Mouse (Mus musculus) neural tube, embryonic 12.5 days (tissue): Measurements from ENCODE around the gene Sult2a8. TPM values are rescaled to one million over a fixed set of nuclear protein-coding genes. Genes with fewer than 3 reads are reported as not detected.
"Not testable (repeated sequence)": the region's sequence is repeated elsewhere in the genome, so short reads cannot be mapped to it uniquely, and the experiment has no call there.

ENCODE experiments used
- ATAC-seq: fragments of 200-750 bp; cut with Nextera tagmentation; 2 replicates; pipeline ENCODE4 v1.8.0; 2017; ENCODE audit warnings: low read depth, mild to moderate bottlenecking, moderate TSS enrichment, moderate library complexity; ENCODE audit not compliant: low FRiP score
- H3K27ac ChIP-seq: fragments of 300-500 bp; sonication (generic); 2 replicates; pipeline ENCODE4 v1.5.1; 2016
- H3K27me3 ChIP-seq: fragments of 300-500 bp; sonication (generic); replicated peaks from 2 replicates; pipeline ENCODE4 v1.6.1; 2016; ENCODE audit warnings: mild to moderate bottlenecking
- H3K36me3 ChIP-seq: fragments of 300-500 bp; sonication (generic); 2 replicates; pipeline ENCODE4 v1.6.1; 2016; ENCODE audit warnings: mild to moderate bottlenecking
- H3K4me1 ChIP-seq: fragments of 300-500 bp; sonication (generic); 2 replicates; pipeline ENCODE4 v1.6.1; 2016
- H3K4me2 ChIP-seq: fragments of 300-500 bp; sonication (generic); replicated peaks from 2 replicates; pipeline ENCODE4 v1.6.1; 2016; ENCODE audit warnings: mild to moderate bottlenecking
- H3K4me3 ChIP-seq: fragments of 300-500 bp; sonication (generic); 2 replicates; pipeline ENCODE4 v1.5.1; 2016
- H3K9ac ChIP-seq: fragments of 300-500 bp; sonication (generic); 2 replicates; pipeline ENCODE4 v1.6.1; 2016; ENCODE audit warnings: mild to moderate bottlenecking
- H3K9me3 ChIP-seq: fragments of 300-500 bp; sonication (generic); 2 replicates; pipeline ENCODE4 v1.6.1; 2016; ENCODE audit warnings: mild to moderate bottlenecking
- WGBS: fragments of 180-500 bp; shearing (Covaris S2); methylation state at CpG from one replicate; pipeline ENCODE4 v1.1.7; 2016; 5-methylcytosine and 5-hydroxymethylcytosine counted together
- polyA plus RNA-seq: library from polyadenylated mRNA; unstranded; fragments of >200 nt; fragmentation: Nextera tagmentation; extraction: Ambion mirVana; gene quantifications from 2 replicates; pipeline ENCODE4 v1.2.1, GENCODE M21; 2016

Sult2a8 gene
- not detected in 2 replicates for polyA plus RNA-seq

DNA sequence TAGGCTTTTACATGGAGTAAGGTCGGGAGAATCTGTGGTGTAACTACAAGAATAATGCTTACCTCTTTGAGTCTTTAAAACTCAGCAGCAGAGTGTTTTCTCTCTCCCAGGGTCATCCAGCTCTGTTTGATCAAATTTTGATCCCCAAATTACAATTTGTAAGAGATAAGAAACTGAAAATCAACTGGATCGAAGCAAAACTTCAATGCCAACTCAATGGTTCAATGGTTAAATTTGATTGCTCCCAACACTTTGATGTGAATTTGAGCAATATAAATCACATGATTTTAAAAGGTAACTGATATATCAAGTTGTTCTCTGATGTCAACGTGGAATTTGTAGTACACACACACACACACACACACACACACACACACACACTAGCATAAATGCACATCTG, at the start of gene Sult2a8:
Sult2a8 (minus strand) TSS at position 236 of the 400 bp plus-strand sequence.
- Histone ChIP-seq H3K9ac (no peak within 1 kb of the TSS), H3K36me3 (no peaks in the 10 kb centered on the region), H3K27ac (no peak within 1 kb of the TSS), H3K4me2 (no peak within 1 kb of the TSS), H3K4me1 (no peaks in the 10 kb centered on the region), H3K4me3 (no peak within 1 kb of the TSS), H3K27me3 (no peaks in the 10 kb centered on the region), H3K9me3 (peaks cover 30% of the 10 kb centered on the region; the same call in 1 of the 2 replicates)
- 64% methylated on average over 3 of the region's 3 CpGs for WGBS
- ATAC-seq, result no peak

GRCm38 (mm10) chr7:14494130-14494529, 47.6 kb upstream of the Sult2a8 start, which contains the start of gene Sult2a7:
Gene Sult2a7 (minus strand): TSS chr7:14494230.
- ATAC-seq, result no peak
- WGBS, result 88% methylated on average over 4 of the region's 4 CpGs

DNA sequence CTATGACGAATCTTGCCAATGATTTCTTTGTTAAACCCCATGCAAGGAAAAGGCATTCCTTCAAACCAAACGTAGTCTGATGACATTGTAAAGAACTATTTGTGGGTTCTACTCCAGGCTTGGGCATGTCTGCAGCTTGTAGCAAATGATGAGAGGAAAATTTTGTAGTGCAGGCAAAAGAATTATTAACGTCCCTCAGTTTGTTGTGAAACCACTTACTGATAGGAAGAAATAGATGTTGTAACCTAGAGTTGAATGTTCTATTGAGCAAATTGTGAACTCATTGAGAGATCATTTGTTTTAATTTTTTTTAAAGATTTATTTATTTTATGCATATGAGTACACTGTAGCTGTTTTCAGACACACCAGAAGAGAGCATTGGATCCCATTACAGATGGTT, 46.3 kb upstream of the Sult2a8 start:
- Histone ChIP-seq H3K9ac (no peak overlapping the region), H3K4me1 (no peaks in the 10 kb centered on the region), H3K4me2 (no peak overlapping the region), H3K27ac (no peak overlapping the region), H3K36me3 (no peaks in the 10 kb centered on the region), H3K27me3 (no peaks in the 10 kb centered on the region), H3K4me3 (no peak overlapping the region), H3K9me3 (peaks cover 12% of the 10 kb centered on the region; the same call in 1 of the 2 replicates)
- WGBS, result 75% methylated on average over 3 of the region's 3 CpGs
- no peak for ATAC-seq

More at GRCm38 (mm10) chr7:14494130-14494529, 47.6 kb upstream of the Sult2a8 start, which contains the start of gene Sult2a7:
- Histone ChIP-seq H3K36me3 (no peaks in the 10 kb centered on the region), H3K4me1 (no peaks in the 10 kb centered on the region), H3K27me3 (no peaks in the 10 kb centered on the region), H3K9me3 (peaks cover 12% of the 10 kb centered on the region; the same call in 1 of the 2 replicates), H3K4me3 (no peak within 1 kb of the TSS), H3K9ac (no peak within 1 kb of the TSS), H3K4me2 (no peak within 1 kb of the TSS), H3K27ac (no peak within 1 kb of the TSS)

- H3K36me3 ChIP-seq, result no peaks in the 10 kb centered on the region
- H3K27me3 ChIP-seq, result no peaks in the 10 kb centered on the region
- H3K9ac ChIP-seq, result no peak overlapping the region
- H3K4me1 ChIP-seq, result no peaks in the 10 kb centered on the region
- no peak for ATAC-seq
- no peak overlapping the region for H3K4me2 ChIP-seq
- no peak overlapping the region for H3K4me3 ChIP-seq
- peaks cover 17% of the 10 kb centered on the region; the same call in 1 of the 2 replicates for H3K9me3 ChIP-seq
- no peak overlapping the region for H3K27ac ChIP-seq
Measured at GRCm38 (mm10) chr7:14439581-14439980, 7.0 kb downstream of the Sult2a8 start.

DNA sequence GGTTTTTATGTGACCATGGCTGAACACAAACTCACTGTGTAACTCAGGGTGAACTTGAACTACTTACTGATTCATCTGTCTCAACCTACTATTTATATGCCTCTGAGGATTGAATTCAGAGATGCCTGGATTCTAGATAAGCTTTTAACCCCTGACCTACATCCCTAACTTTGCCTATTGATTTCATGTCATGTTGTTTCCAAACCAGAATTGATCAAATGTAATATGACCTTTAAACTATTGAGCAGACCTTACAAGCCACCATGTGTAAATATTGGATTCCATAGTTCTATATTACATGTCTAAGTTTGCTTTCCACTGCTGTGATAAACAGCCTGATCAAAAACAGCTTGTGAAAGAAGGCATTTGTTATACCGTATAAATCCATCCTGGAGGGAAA, 8.1 kb downstream of the Sult2a8 start:
- no peak overlapping the region for H3K9ac ChIP-seq
- H3K27me3 ChIP-seq, result no peaks in the 10 kb centered on the region
- no peak overlapping the region for H3K27ac ChIP-seq
- WGBS, result 82% methylated on average over 1 of the region's 1 CpGs
- no peak overlapping the region for H3K4me2 ChIP-seq
- H3K4me3 ChIP-seq, result no peak overlapping the region
- no peak for ATAC-seq
- no peaks in the 10 kb centered on the region for H3K36me3 ChIP-seq
- peaks cover 16% of the 10 kb centered on the region; the same call in 1 of the 2 replicates for H3K9me3 ChIP-seq
- no peaks in the 10 kb centered on the region for H3K4me1 ChIP-seq

GRCm38 (mm10) chr7:14438029-14438428, 8.5 kb downstream of the Sult2a8 start:
- no peak overlapping the region for H3K4me3 ChIP-seq
- WGBS, result 82% methylated on average over 2 of the region's 2 CpGs
- H3K27me3 ChIP-seq, result no peaks in the 10 kb centered on the region
- no peak for ATAC-seq
- H3K36me3 ChIP-seq, result no peaks in the 10 kb centered on the region
- no peak overlapping the region for H3K4me2 ChIP-seq
- H3K4me1 ChIP-seq, result no peaks in the 10 kb centered on the region
- peaks cover 15% of the 10 kb centered on the region; the same call in 1 of the 2 replicates for H3K9me3 ChIP-seq
- H3K27ac ChIP-seq, result no peak overlapping the region
- H3K9ac ChIP-seq, result no peak overlapping the region

- not testable (repeated sequence) for H3K27me3 ChIP-seq, H3K27ac ChIP-seq, H3K4me1 ChIP-seq, H3K4me2 ChIP-seq, ATAC-seq, H3K36me3 ChIP-seq, H3K9ac ChIP-seq, H3K4me3 ChIP-seq
- peaks cover 14% of the 10 kb centered on the region for H3K9me3 ChIP-seq
Measured at GRCm38 (mm10) chr7:14399363-14399762, 47.2 kb downstream of the Sult2a8 start.

- Histone ChIP-seq H3K9me3 (peaks cover 14% of the 10 kb centered on the region), H3K4me2 (no peak overlapping the region), H3K27me3 (no peaks in the 10 kb centered on the region), H3K27ac (no peak overlapping the region), H3K4me3 (no peak overlapping the region), H3K4me1 (no peaks in the 10 kb centered on the region), H3K36me3 (no peaks in the 10 kb centered on the region), H3K9ac (no peak overlapping the region)
- ATAC-seq, result no peak
Measured at GRCm38 (mm10) chr7:14396462-14396861, 50.1 kb downstream of the Sult2a8 start.

Other genes starting within 250 kb of the Sult2a8 start
- not detected in 2 replicates for gene Sult2a6, start 191.9 kb downstream of the Sult2a8 start, polyA plus RNA-seq
- not detected in 2 replicates for gene Obox8, start 113.2 kb downstream of the Sult2a8 start, polyA plus RNA-seq
- gene Sult2a7, start 47.5 kb upstream of the Sult2a8 start, polyA plus RNA-seq, result not detected in 2 replicates
- 0.23 and 0.50 TPM in 2 replicates for gene Vmn1r90, start 116.7 kb upstream of the Sult2a8 start, polyA plus RNA-seq
- not detected in 2 replicates for gene Obox7, start 212.7 kb upstream of the Sult2a8 start, polyA plus RNA-seq